Mouse (Mus musculus) embryonic facial prominence, embryonic 10.5 days (tissue): ENCODE results near the gene H2-Ke6. TPM values are rescaled to one million over a fixed set of nuclear protein-coding genes. Genes with fewer than 3 reads are reported as not detected.

Experiments
- DNase-seq: peaks from one replicate; pipeline ENCODE4 v3.0.0-alpha.2; 2017; ENCODE audit warnings: low spot score
- H3K27ac ChIP-seq: fragments of 300-500 bp; sonication (generic); replicated peaks from 2 replicates; pipeline ENCODE4 v1.5.1; 2016; ENCODE audit warnings: mild to moderate bottlenecking
- H3K27me3 ChIP-seq: fragments of 300-500 bp; sonication (generic); replicated peaks from 2 replicates; pipeline ENCODE4 v1.6.1; 2016; ENCODE audit warnings: low read depth, mild to moderate bottlenecking; ENCODE audit not compliant: poor library complexity, severe bottlenecking
- H3K36me3 ChIP-seq: fragments of 300-500 bp; sonication (generic); replicated peaks from 2 replicates; pipeline ENCODE4 v1.6.1; 2016; ENCODE audit warnings: mild to moderate bottlenecking, moderate library complexity
- H3K4me1 ChIP-seq: fragments of 300-500 bp; sonication (generic); 2 replicates; pipeline ENCODE4 v1.6.1; 2016
- H3K4me3 ChIP-seq: fragments of 300-500 bp; sonication (generic); 2 replicates; pipeline ENCODE4 v1.5.1; 2016; ENCODE audit warnings: mild to moderate bottlenecking, moderate library complexity
- H3K9me3 ChIP-seq: fragments of 300-500 bp; sonication (generic); 2 replicates; pipeline ENCODE4 v1.6.1; 2016; ENCODE audit warnings: mild to moderate bottlenecking
- WGBS: fragments of 180-500 bp; shearing (Covaris S2); methylation state at CpG from one replicate; pipeline ENCODE4 v1.1.7; 2016; 5-methylcytosine and 5-hydroxymethylcytosine counted together
- microRNA counts: library from miRNA; unstranded; fragments of <30 nt; microRNA quantifications from one replicate; lab custom pipeline; 2017
- microRNA-seq: library from miRNA; unstranded; fragments of <30 nt; microRNA quantifications from one replicate; pipeline ENCODE4, GENCODE M21; 2017
- polyA plus RNA-seq: library from polyadenylated mRNA; unstranded; fragments of >200 nt; fragmentation: Nextera tagmentation; extraction: Ambion mirVana; gene quantifications from 2 replicates; pipeline ENCODE4 v1.2.1, GENCODE M21; 2016

H2-Ke6 gene
- polyA plus RNA-seq, 1 experiment from 2014 or later = 41.4 TPM

GRCm38 (mm10) chr17:33980181-33981035 lies 47.5 kb downstream of the H2-Ke6 start:
- H3K4me3 ChIP-seq = peak overlapping the region; percentile 67; the same call in 1 of the 2 replicates
- peak overlapping the region; percentile 90 for H3K27ac ChIP-seq
- H3K27me3 ChIP-seq = peaks cover 56% of the 10 kb centered on the region
- H3K36me3 ChIP-seq = no peaks in the 10 kb centered on the region
- 79% methylated on average over 19 of the region's 19 CpGs for WGBS
- DNase-seq = no peak
- no peaks in the 10 kb centered on the region for H3K9me3 ChIP-seq
- H3K4me1 ChIP-seq = peaks cover 38% of the 10 kb centered on the region

GRCm38 (mm10) chr17:33979512-33980050 lies 48.3 kb downstream of the H2-Ke6 start:
- H3K27me3 ChIP-seq = peaks cover 58% of the 10 kb centered on the region
- H3K27ac ChIP-seq = no peak overlapping the region
- peaks cover 38% of the 10 kb centered on the region for H3K4me1 ChIP-seq
- H3K4me3 ChIP-seq = no peak overlapping the region
- WGBS = 72% methylated on average over 6 of the region's 6 CpGs
- H3K36me3 ChIP-seq = no peaks in the 10 kb centered on the region
- H3K9me3 ChIP-seq = no peaks in the 10 kb centered on the region
- no peak for DNase-seq

GRCm38 (mm10) chr17:33978631-33979031 lies 49.2 kb downstream of the H2-Ke6 start:
- Histone ChIP-seq H3K9me3 (no peaks in the 10 kb centered on the region), H3K27ac (peak overlapping the region; percentile 51), H3K36me3 (no peaks in the 10 kb centered on the region), H3K27me3 (peaks cover 58% of the 10 kb centered on the region), H3K4me3 (peak overlapping the region; percentile 60), H3K4me1 (peaks cover 38% of the 10 kb centered on the region)
- under 1% methylated on average over 17 of the region's 17 CpGs for WGBS
- DNase-seq = peak; percentile 64

GRCm38 (mm10) chr17:33977861-33978557 lies 49.9 kb downstream of the H2-Ke6 start:
- peak; percentile 28 for DNase-seq
- Histone ChIP-seq H3K36me3 (no peaks in the 10 kb centered on the region), H3K4me3 (peak overlapping the region; percentile 60), H3K4me1 (peaks cover 38% of the 10 kb centered on the region), H3K9me3 (no peaks in the 10 kb centered on the region), H3K27ac (peak overlapping the region; percentile 51), H3K27me3 (peaks cover 58% of the 10 kb centered on the region)
- WGBS = 2% methylated on average over 57 of the region's 57 CpGs

MicroRNAs within 50 kb of the gene (microRNA counts, 519-probe panel; counts per million panel counts)
- 188 counts per million, percentile 57 among the panel's probes with 10 or more counts for microRNA mmu-miR-219 (lab: Ali Mortazavi, UCI)

Small RNA genes lying within 50 kb of the gene (microRNA-seq; reads per million reads assigned to microRNA genes)
- gene Mir219a-1 (2.7 reads per million), gene Mir219c (not detected)

Other genes starting within 250 kb of the H2-Ke6 start
- 33.4 and 39.0 TPM in 2 replicates for gene Angptl4, start 246.2 kb downstream of the H2-Ke6 start, polyA plus RNA-seq
- gene Kank3, start 217.5 kb downstream of the H2-Ke6 start, polyA plus RNA-seq = 25.4 and 29.5 TPM in 2 replicates
- gene Rps28, start 203.5 kb downstream of the H2-Ke6 start, polyA plus RNA-seq = 866 and 898 TPM in 2 replicates
- gene Ndufa7, start 203.5 kb downstream of the H2-Ke6 start, polyA plus RNA-seq = 469 and 477 TPM in 2 replicates
- 97.8 and 98.9 TPM in 2 replicates for gene Cd320, start 185.0 kb downstream of the H2-Ke6 start, polyA plus RNA-seq
- not detected in 2 replicates for gene Gm7029, start 154.2 kb downstream of the H2-Ke6 start, polyA plus RNA-seq
- gene Kifc1, start 137.4 kb downstream of the H2-Ke6 start, polyA plus RNA-seq = 7.0 and 8.5 TPM in 2 replicates
- 0.27 and 0.45 TPM in 2 replicates for gene Platr17, start 122.9 kb downstream of the H2-Ke6 start, polyA plus RNA-seq
- gene Daxx, start 118.6 kb downstream of the H2-Ke6 start, polyA plus RNA-seq = 80.0 and 84.9 TPM in 2 replicates
- 9.9 and 11.8 TPM in 2 replicates for gene Tapbp, start 112.2 kb downstream of the H2-Ke6 start, polyA plus RNA-seq
- gene Zbtb22, start 112.2 kb downstream of the H2-Ke6 start, polyA plus RNA-seq = 19.6 and 21.1 TPM in 2 replicates
- 40.2 and 41.0 TPM in 2 replicates for gene Rgl2, start 98.5 kb downstream of the H2-Ke6 start, polyA plus RNA-seq
- gene Pfdn6, start 87.7 kb downstream of the H2-Ke6 start, polyA plus RNA-seq = 233 and 235 TPM in 2 replicates
- 62.1 and 66.0 TPM in 2 replicates for gene Wdr46, start 87.4 kb downstream of the H2-Ke6 start, polyA plus RNA-seq
- gene B3galt4, start 76.6 kb downstream of the H2-Ke6 start, polyA plus RNA-seq = 3.6 and 4.5 TPM in 2 replicates
- gene Vps52, start 72.2 kb downstream of the H2-Ke6 start, polyA plus RNA-seq = 48.2 and 51.5 TPM in 2 replicates
- gene Rps18, start 72.1 kb downstream of the H2-Ke6 start, polyA plus RNA-seq = 1,569 and 1,593 TPM in 2 replicates
- gene H2-K1, start 27.7 kb downstream of the H2-Ke6 start, polyA plus RNA-seq = 8.4 and 13.4 TPM in 2 replicates
- 11.0 and 11.6 TPM in 2 replicates for gene Ring1, start 3.4 kb downstream of the H2-Ke6 start, polyA plus RNA-seq
- 167 and 177 TPM in 2 replicates for gene Slc39a7, start 3.6 kb upstream of the H2-Ke6 start, polyA plus RNA-seq
- 44.7 and 47.9 TPM in 2 replicates for gene Rxrb, start 3.8 kb upstream of the H2-Ke6 start, polyA plus RNA-seq
- 1.0 and 1.2 TPM in 2 replicates for gene Col11a2, start 11.4 kb upstream of the H2-Ke6 start, polyA plus RNA-seq
- gene H2-Oa, start 64.3 kb upstream of the H2-Ke6 start, polyA plus RNA-seq = 0.31 and 0.69 TPM in 2 replicates
- gene H2-DMa, start 91.5 kb upstream of the H2-Ke6 start, polyA plus RNA-seq = 4.2 and 4.8 TPM in 2 replicates
- 141 and 144 TPM in 2 replicates for gene Brd2, start 94.6 kb upstream of the H2-Ke6 start, polyA plus RNA-seq
- 0.17 and 0.28 TPM in 2 replicates for gene H2-DMb2, start 115.2 kb upstream of the H2-Ke6 start, polyA plus RNA-seq
- gene H2-DMb1, start 125.0 kb upstream of the H2-Ke6 start, polyA plus RNA-seq = 0.52 and 0.55 TPM in 2 replicates
- 2.8 and 2.9 TPM in 2 replicates for gene Tap1, start 159.5 kb upstream of the H2-Ke6 start, polyA plus RNA-seq
- gene Psmb9, start 159.7 kb upstream of the H2-Ke6 start, polyA plus RNA-seq = 0.57 and 0.93 TPM in 2 replicates
- 1.3 and 1.7 TPM in 2 replicates for gene Psmb8, start 169.7 kb upstream of the H2-Ke6 start, polyA plus RNA-seq
- gene Tap2, start 175.5 kb upstream of the H2-Ke6 start, polyA plus RNA-seq = 0.56 and 1.1 TPM in 2 replicates
- gene H2-Ob, start 210.8 kb upstream of the H2-Ke6 start, polyA plus RNA-seq = not detected in 2 replicates
- gene H2-Ab1, start 229.6 kb upstream of the H2-Ke6 start, polyA plus RNA-seq = 5.5 and 7.2 TPM in 2 replicates